Mouse (Mus musculus) lung, postnatal 0 days (tissue): Measurements from ENCODE around the gene Gm10273.
A peak's percentile ranks its signal among the peaks of the same experiment; 100 is the strongest.

Experiments
- CTCF ChIP-seq: IDR thresholded peaks from 2 replicates; pipeline ENCODE4 v1.5.1; 2016; ENCODE audit warnings: antibody characterized with exemption, mild to moderate bottlenecking
- EP300 ChIP-seq: IDR thresholded peaks from 2 replicates; pipeline ENCODE4 v1.6.1; 2016; ENCODE audit warnings: antibody characterized with exemption, mild to moderate bottlenecking, control low read depth

GRCm38 (mm10) chr10:59364551-59364950 lies 30.9 kb upstream of the Gm10273 start:
- no peak for TF ChIP-seq CTCF
- TF ChIP-seq EP300 = peak; percentile 99
